Mouse (Mus musculus) embryonic fibroblast, embryonic 13.5 days (primary cell): ENCODE data around the gene Hsd17b2.

Experiments
- CTCF ChIP-seq: IDR thresholded peaks from 2 replicates; pipeline ENCODE4 v1.5.1; 2011; ENCODE audit warnings: mild to moderate bottlenecking, control low read depth, low read length, moderate library complexity, borderline replicate concordance; ENCODE audit not compliant: insufficient read depth
- POLR2A ChIP-seq: IDR thresholded peaks from 2 replicates; pipeline ENCODE4 v1.6.1; 2011; ENCODE audit warnings: low read depth, mild to moderate bottlenecking, control low read depth, low read length, moderate library complexity

- TF ChIP-seq CTCF = no peak
- TF ChIP-seq POLR2A = no peak
Observed at GRCm38 (mm10) chr8:117701859-117702258, at the start of gene Hsd17b2.
